Mouse (Mus musculus): ENCODE measurements around the gene Mef2c. TPM values are rescaled to one million over a fixed set of nuclear protein-coding genes. Genes with fewer than 3 reads are reported as not detected.

Gene Mef2c
- polyA plus RNA-seq, 1 experiment from 2014 or later: 114 TPM

DNA sequence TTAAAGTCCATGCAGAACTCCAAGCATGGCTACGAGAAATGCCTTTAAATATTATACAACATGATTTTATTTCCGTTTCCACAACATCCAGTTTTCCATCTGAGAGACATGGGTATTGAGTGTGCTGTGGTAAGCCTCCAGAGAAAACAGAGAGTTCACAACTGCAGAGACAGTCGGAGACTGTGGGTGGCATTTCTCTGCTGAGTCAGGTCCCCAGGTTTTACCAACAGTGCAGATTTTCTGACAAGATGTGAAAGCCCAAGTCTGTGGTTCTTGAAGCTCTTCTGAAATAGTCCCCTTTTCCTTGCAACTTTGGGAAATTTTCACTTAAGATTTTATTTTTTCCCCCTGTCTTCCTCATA lies 105.7 kb downstream of the Mef2c start:
- H3K4me2 ChIP-seq (ENCODE audit: low read length): no peak overlapping the region
- no peaks in the 10 kb centered on the region for H3K27me3 ChIP-seq (ENCODE audit: control insufficient read depth, insufficient read depth, low read length)
- 0 out of 2 replicates have a peak, but pooled peaks cover 3% of the 10 kb centered on the region for H3K36me3 ChIP-seq (ENCODE audit: control insufficient read depth, insufficient read depth, low read length)
- H3K9ac ChIP-seq (ENCODE audit: low read length): no peak overlapping the region
- H3K4me3 ChIP-seq (ENCODE audit: control insufficient read depth in 1 of 2, insufficient read depth in 1 of 2, low read depth in 1 of 2, low read length in 2 of 2): no peak overlapping the region
- no peak for ATAC-seq (ENCODE audit: insufficient number of reproducible peaks, insufficient read depth, low FRiP score, low read depth)
- H3K4me1 ChIP-seq (ENCODE audit: control insufficient read depth in 2 of 2, insufficient read depth in 2 of 2, low read length in 2 of 2): peaks cover 4 to 38% of the 10 kb centered on the region in 2 experiments; a peak in 3 of 4 replicates
- 77% methylated on average over 3 of the region's 3 CpGs for WGBS
- H3K9me3 ChIP-seq (ENCODE audit: control insufficient read depth, low read length): no peaks in the 10 kb centered on the region
- no peak overlapping the region for H3K27ac ChIP-seq (replicated peaks in 1 of 2; ENCODE audit: control insufficient read depth in 1 of 2, insufficient read depth in 1 of 2, low read depth in 2 of 2, low read length in 2 of 2)

DNA sequence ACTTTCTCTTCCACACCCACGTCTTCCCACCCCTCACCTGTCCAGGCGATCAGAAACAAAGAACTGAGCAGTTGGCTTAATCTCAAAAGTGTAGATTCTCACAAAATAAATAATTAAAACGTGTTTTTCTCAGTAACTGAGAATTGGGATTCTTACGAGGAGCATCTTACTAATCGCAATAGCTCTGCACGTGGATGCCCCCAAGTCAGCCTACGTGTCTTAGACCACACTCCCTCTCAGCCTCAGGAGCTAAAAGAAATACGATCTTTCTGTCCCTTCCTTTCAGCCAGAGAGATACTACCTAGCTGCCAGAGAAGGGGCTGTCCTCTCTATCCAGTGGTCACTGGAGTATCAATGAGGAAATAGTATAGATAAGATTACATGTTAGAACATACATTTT lies 106.3 kb downstream of the Mef2c start:
- WGBS: 85% methylated on average over 8 of the region's 8 CpGs
- H3K4me3 ChIP-seq (ENCODE audit: control insufficient read depth in 1 of 2, insufficient read depth in 1 of 2, low read depth in 1 of 2, low read length in 2 of 2): no peak overlapping the region
- peaks cover 0 to 32% of the 10 kb centered on the region in 2 experiments; a peak in 3 of 4 replicates for H3K4me1 ChIP-seq (ENCODE audit: control insufficient read depth in 2 of 2, insufficient read depth in 2 of 2, low read length in 2 of 2)
- H3K9me3 ChIP-seq (ENCODE audit: control insufficient read depth, low read length): no peaks in the 10 kb centered on the region
- no peak for ATAC-seq (ENCODE audit: insufficient number of reproducible peaks, insufficient read depth, low FRiP score, low read depth)
- H3K27me3 ChIP-seq (ENCODE audit: control insufficient read depth, insufficient read depth, low read length): no peaks in the 10 kb centered on the region
- H3K4me2 ChIP-seq (ENCODE audit: low read length): no peak overlapping the region
- no peak overlapping the region for H3K9ac ChIP-seq (ENCODE audit: low read length)
- H3K36me3 ChIP-seq (ENCODE audit: control insufficient read depth, insufficient read depth, low read length): 0 out of 2 replicates have a peak, but pooled peaks cover 3% of the 10 kb centered on the region
- H3K27ac ChIP-seq (replicated peaks in 1 of 2; ENCODE audit: control insufficient read depth in 1 of 2, insufficient read depth in 1 of 2, low read depth in 2 of 2, low read length in 2 of 2): no peak overlapping the region

DNA sequence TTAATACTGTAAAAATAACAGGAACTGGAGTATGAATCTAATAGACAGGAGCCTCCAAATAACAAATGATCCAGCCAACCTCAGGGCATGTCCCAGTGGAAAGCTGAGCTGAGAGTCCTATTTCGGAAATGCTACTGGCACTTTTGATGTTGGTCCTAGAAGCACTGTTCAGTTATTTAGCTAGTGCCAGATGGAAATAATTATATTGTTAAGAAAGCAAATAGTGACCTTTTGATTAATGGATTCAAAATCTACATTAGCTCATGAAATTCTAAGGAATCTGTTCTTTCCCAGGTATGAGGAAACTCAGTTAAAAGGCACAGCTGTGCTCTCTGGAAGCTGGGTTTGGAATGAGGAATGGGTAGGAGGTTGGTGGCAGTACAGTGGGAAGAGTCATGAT lies 108.4 kb downstream of the Mef2c start:
- WGBS: 87% methylated on average over 1 of the region's 1 CpGs
- Histone ChIP-seq H3K27ac (replicated peaks in 1 of 2; ENCODE audit: control insufficient read depth in 1 of 2, insufficient read depth in 1 of 2, low read depth in 2 of 2, low read length in 2 of 2) (no peak overlapping the region), H3K4me3 (ENCODE audit: control insufficient read depth in 1 of 2, insufficient read depth in 1 of 2, low read depth in 1 of 2, low read length in 2 of 2) (no peak overlapping the region), H3K9ac (ENCODE audit: low read length) (no peak overlapping the region), H3K9me3 (ENCODE audit: control insufficient read depth, low read length) (no peaks in the 10 kb centered on the region), H3K36me3 (ENCODE audit: control insufficient read depth, insufficient read depth, low read length) (0 out of 2 replicates have a peak, but pooled peaks cover 5% of the 10 kb centered on the region), H3K4me2 (ENCODE audit: low read length) (no peak overlapping the region), H3K4me1 (ENCODE audit: control insufficient read depth in 2 of 2, insufficient read depth in 2 of 2, low read length in 2 of 2) (peaks cover 0 to 24% of the 10 kb centered on the region in 2 experiments; a peak in 2 of 4 replicates), H3K27me3 (ENCODE audit: control insufficient read depth, insufficient read depth, low read length) (no peaks in the 10 kb centered on the region)
- no peak for ATAC-seq (ENCODE audit: insufficient number of reproducible peaks, insufficient read depth, low FRiP score, low read depth)

DNA sequence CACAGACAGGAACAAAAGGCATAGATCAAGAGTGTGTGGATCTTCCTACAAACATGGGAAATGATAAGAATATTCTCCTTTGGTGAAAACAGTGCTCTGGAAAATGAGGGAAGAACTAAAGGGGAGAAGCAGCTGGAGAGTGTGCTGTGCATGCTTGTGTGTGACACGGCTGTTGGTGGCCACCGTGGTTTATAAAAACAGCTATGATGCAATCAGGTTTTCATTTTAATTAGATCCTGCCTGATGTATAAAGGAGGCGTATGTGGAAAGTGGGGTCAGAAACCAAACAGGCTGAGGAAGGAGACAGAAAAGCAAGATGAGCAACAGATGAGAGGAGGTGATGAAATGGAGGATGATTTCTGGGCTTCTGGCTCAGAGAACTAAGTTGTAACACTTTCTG lies 112.0 kb downstream of the Mef2c start:
- no peak overlapping the region for H3K4me2 ChIP-seq (ENCODE audit: low read length)
- peaks cover 0 to 4% of the 10 kb centered on the region in 2 experiments; a peak in 1 of 4 replicates for H3K4me1 ChIP-seq (ENCODE audit: control insufficient read depth in 2 of 2, insufficient read depth in 2 of 2, low read length in 2 of 2)
- no peak overlapping the region for H3K27ac ChIP-seq (replicated peaks in 1 of 2; ENCODE audit: control insufficient read depth in 1 of 2, insufficient read depth in 1 of 2, low read depth in 2 of 2, low read length in 2 of 2)
- no peaks in the 10 kb centered on the region for H3K27me3 ChIP-seq (ENCODE audit: control insufficient read depth, insufficient read depth, low read length)
- no peak overlapping the region for H3K4me3 ChIP-seq (ENCODE audit: control insufficient read depth in 1 of 2, insufficient read depth in 1 of 2, low read depth in 1 of 2, low read length in 2 of 2)
- H3K9ac ChIP-seq (ENCODE audit: low read length): no peak overlapping the region
- WGBS: 77% methylated on average over 3 of the region's 3 CpGs
- no peaks in the 10 kb centered on the region for H3K9me3 ChIP-seq (ENCODE audit: control insufficient read depth, low read length)
- ATAC-seq (ENCODE audit: insufficient number of reproducible peaks, insufficient read depth, low FRiP score, low read depth): no peak
- peaks cover 18% of the 10 kb centered on the region; the same call in 1 of the 2 replicates for H3K36me3 ChIP-seq (ENCODE audit: control insufficient read depth, insufficient read depth, low read length)

DNA sequence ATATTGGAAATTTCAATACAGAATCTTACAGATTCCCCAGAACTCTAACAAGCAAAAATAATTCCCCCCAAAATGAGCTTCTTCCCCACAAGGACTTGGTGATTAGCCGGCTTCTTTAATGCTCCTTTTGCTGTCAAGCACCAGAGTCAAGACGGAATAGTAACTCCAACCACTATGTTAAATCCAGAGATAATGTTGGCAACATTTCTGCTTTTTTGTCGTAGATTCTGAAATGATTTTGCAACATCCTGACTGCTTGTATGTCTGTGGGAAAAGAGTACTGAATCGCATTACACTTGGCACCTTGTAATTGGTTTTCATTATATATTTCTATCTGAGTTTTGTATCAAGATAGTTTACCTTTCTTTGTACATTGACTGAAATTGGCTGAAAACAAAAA lies 120.8 kb downstream of the Mef2c start:
- Histone ChIP-seq H3K4me1 (ENCODE audit: control insufficient read depth in 2 of 2, insufficient read depth in 2 of 2, low read length in 2 of 2) (no peaks in the 10 kb centered on the region), H3K27ac (replicated peaks in 1 of 2; ENCODE audit: control insufficient read depth in 1 of 2, insufficient read depth in 1 of 2, low read depth in 2 of 2, low read length in 2 of 2) (no peak overlapping the region), H3K4me3 (ENCODE audit: control insufficient read depth in 1 of 2, insufficient read depth in 1 of 2, low read depth in 1 of 2, low read length in 2 of 2) (no peak overlapping the region), H3K9ac (ENCODE audit: low read length) (no peak overlapping the region), H3K9me3 (ENCODE audit: control insufficient read depth, low read length) (no peaks in the 10 kb centered on the region), H3K36me3 (ENCODE audit: control insufficient read depth, insufficient read depth, low read length) (peaks cover 18% of the 10 kb centered on the region), H3K27me3 (ENCODE audit: control insufficient read depth, insufficient read depth, low read length) (no peaks in the 10 kb centered on the region), H3K4me2 (ENCODE audit: low read length) (no peak overlapping the region)
- no peak for ATAC-seq (ENCODE audit: insufficient number of reproducible peaks, insufficient read depth, low FRiP score, low read depth)
- WGBS: 85% methylated on average over 4 of the region's 4 CpGs

DNA sequence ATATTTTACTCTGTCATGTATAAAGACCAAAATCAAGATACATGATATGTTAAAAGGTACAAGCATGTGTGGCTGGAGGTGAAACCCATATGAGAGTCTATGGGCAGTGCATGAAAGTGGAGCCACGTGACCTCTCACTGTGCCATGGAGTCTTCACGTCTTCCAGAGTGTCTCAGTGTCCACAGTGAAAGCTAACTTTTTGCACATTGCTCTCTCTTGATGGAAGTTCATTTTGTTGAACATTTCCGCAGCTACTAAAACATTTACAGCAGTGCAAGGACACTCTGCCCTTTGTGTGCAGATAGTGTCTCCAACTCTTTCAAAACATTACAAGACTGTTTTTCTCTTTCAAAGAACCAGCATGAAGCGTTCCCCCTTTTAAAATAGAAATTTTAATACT lies 123.6 kb downstream of the Mef2c start:
- Histone ChIP-seq H3K36me3 (ENCODE audit: control insufficient read depth, insufficient read depth, low read length) (peaks cover 13% of the 10 kb centered on the region), H3K4me3 (ENCODE audit: control insufficient read depth in 1 of 2, insufficient read depth in 1 of 2, low read depth in 1 of 2, low read length in 2 of 2) (no peak overlapping the region), H3K9ac (ENCODE audit: low read length) (no peak overlapping the region), H3K4me2 (ENCODE audit: low read length) (no peak overlapping the region), H3K9me3 (ENCODE audit: control insufficient read depth, low read length) (no peaks in the 10 kb centered on the region), H3K27ac (replicated peaks in 1 of 2; ENCODE audit: control insufficient read depth in 1 of 2, insufficient read depth in 1 of 2, low read depth in 2 of 2, low read length in 2 of 2) (no peak overlapping the region), H3K4me1 (ENCODE audit: control insufficient read depth in 2 of 2, insufficient read depth in 2 of 2, low read length in 2 of 2) (no peaks in the 10 kb centered on the region), H3K27me3 (ENCODE audit: control insufficient read depth, insufficient read depth, low read length) (no peaks in the 10 kb centered on the region)
- ATAC-seq (ENCODE audit: insufficient number of reproducible peaks, insufficient read depth, low FRiP score, low read depth): no peak
- 79% methylated on average over 4 of the region's 4 CpGs for WGBS

DNA sequence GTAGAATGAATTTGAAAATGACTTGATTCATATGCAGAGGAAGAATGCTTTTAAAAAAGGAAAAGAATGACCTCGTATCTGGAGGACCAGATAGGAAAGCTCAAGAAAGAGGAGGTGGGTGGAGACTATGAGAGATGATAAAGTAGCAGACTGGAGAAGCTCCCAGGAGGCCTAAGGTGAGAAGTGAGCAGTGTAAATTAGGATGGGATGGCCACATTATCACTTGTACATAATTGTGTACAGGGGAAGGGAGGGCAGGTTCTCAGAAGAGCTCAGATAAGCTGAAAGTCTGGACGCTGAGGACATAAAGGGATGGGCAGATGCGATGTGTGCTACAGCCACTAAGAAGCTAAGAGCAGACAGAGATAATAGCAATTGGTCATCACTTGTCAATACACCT lies 124.3 kb downstream of the Mef2c start:
- no peaks in the 10 kb centered on the region for H3K9me3 ChIP-seq (ENCODE audit: control insufficient read depth, low read length)
- no peak overlapping the region for H3K4me3 ChIP-seq (ENCODE audit: control insufficient read depth in 1 of 2, insufficient read depth in 1 of 2, low read depth in 1 of 2, low read length in 2 of 2)
- no peaks in the 10 kb centered on the region for H3K27me3 ChIP-seq (ENCODE audit: control insufficient read depth, insufficient read depth, low read length)
- no peak for ATAC-seq (ENCODE audit: insufficient number of reproducible peaks, insufficient read depth, low FRiP score, low read depth)
- WGBS: 49% methylated on average over 3 of the region's 3 CpGs
- no peak overlapping the region for H3K4me2 ChIP-seq (ENCODE audit: low read length)
- H3K27ac ChIP-seq (replicated peaks in 1 of 2; ENCODE audit: control insufficient read depth in 1 of 2, insufficient read depth in 1 of 2, low read depth in 2 of 2, low read length in 2 of 2): no peak overlapping the region
- peaks cover 20% of the 10 kb centered on the region for H3K36me3 ChIP-seq (ENCODE audit: control insufficient read depth, insufficient read depth, low read length)
- H3K9ac ChIP-seq (ENCODE audit: low read length): no peak overlapping the region
- no peaks in the 10 kb centered on the region for H3K4me1 ChIP-seq (ENCODE audit: control insufficient read depth in 2 of 2, insufficient read depth in 2 of 2, low read length in 2 of 2)

DNA sequence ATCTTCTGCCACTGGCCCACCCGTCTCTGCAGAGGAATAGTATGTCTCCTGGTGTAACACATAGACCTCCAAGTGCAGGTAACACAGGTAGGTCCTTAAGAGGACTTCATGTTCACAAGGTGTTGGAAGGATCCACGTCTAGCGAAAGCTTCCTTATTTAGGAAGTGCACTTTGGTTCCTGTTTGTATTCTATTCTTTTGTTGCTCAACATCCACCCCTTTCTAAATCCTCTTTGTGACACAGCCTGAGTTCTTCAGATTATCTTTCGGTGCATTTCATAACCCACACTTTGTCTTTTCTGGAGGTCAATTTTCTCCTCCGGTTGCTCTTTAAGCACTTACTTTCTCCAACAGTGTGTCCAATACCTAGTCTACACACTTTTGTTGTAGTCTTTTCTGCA lies 129.3 kb downstream of the Mef2c start:
- no peaks in the 10 kb centered on the region for H3K27me3 ChIP-seq (ENCODE audit: control insufficient read depth, insufficient read depth, low read length)
- no peak overlapping the region for H3K27ac ChIP-seq (replicated peaks in 1 of 2; ENCODE audit: control insufficient read depth in 1 of 2, insufficient read depth in 1 of 2, low read depth in 2 of 2, low read length in 2 of 2)
- no peak overlapping the region for H3K4me3 ChIP-seq (ENCODE audit: control insufficient read depth in 1 of 2, insufficient read depth in 1 of 2, low read depth in 1 of 2, low read length in 2 of 2)
- no peak overlapping the region for H3K9ac ChIP-seq (ENCODE audit: low read length)
- H3K9me3 ChIP-seq (ENCODE audit: control insufficient read depth, low read length): no peaks in the 10 kb centered on the region
- no peak overlapping the region for H3K4me2 ChIP-seq (ENCODE audit: low read length)
- no peaks in the 10 kb centered on the region for H3K4me1 ChIP-seq (ENCODE audit: control insufficient read depth in 2 of 2, insufficient read depth in 2 of 2, low read length in 2 of 2)
- WGBS: 88% methylated on average over 5 of the region's 5 CpGs
- H3K36me3 ChIP-seq (ENCODE audit: control insufficient read depth, insufficient read depth, low read length): peaks cover 37% of the 10 kb centered on the region
- no peak for ATAC-seq (ENCODE audit: insufficient number of reproducible peaks, insufficient read depth, low FRiP score, low read depth)
